Comparison of ENCODE assay signal across 33 mouse cellular contexts in the genomic region with DNA sequence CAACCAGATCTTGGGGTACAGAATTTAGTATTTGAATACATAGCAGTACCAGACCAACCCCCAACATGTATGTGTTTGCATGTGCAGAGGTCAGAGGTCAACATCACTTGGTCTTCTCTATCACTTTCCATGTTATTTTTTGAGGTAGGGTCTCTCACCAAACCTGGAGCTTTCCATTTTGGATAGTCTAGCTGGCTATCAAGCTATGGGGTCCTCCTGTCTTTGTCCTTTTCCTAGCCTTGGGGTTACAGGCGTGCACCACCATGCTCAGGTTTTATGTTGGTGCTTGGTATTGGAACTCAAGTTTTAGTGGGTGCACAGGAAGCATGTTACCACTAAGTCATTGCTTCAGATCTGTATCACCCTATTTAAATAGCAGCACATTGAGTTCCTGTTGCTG.
"Had no signal": no experiment of that assay in that cellular context is flagged by ENCODE, and none has a peak within 500 bp of the region (broad histone marks: within the 10 kb centered on the region; RNA-seq: fewer than 3 reads in every experiment).

No protein-coding gene starts in this region.

- ATAC-seq: hindbrain, embryonic 16.5 days; hindbrain, postnatal 0 days; inflammation-experienced regulatory T-cells, adult 6 months; intestine, embryonic 15.5 days; intestine, embryonic 16.5 days; intestine, postnatal 0 days had no signal

- H3K9me3 ChIP-seq: heart, embryonic 13.5 days; heart, embryonic 15.5 days; hindbrain, embryonic 10.5 days; hindbrain, embryonic 12.5 days; hindbrain, embryonic 13.5 days; hindbrain, embryonic 15.5 days; intestine, embryonic 15.5 days; kidney, embryonic 15.5 days had no signal

- H3K27me3 ChIP-seq: heart, embryonic 13.5 days; heart, embryonic 15.5 days; hindbrain, embryonic 12.5 days; hindbrain, embryonic 13.5 days; hindbrain, embryonic 15.5 days; intestine, embryonic 15.5 days; kidney, embryonic 15.5 days had no signal

- DNase-seq: heart, postnatal 10 days; heart, postnatal 14 days; heart, postnatal 36 days; heart, postnatal 4 days; kidney, adult 11 months; kidney, adult 18-20 months; kidney, adult 2 months; kidney, adult 8-10 months; kidney, adult 9 months; kidney, postnatal 10 days; kidney, postnatal 14 days; kidney, postnatal 25 days; kidney, postnatal 36 days; kidney, postnatal 4 days; layer of hippocampus, adult 9-11 months; layer of hippocampus, postnatal 36 days had no signal

- H3K9ac ChIP-seq: heart, embryonic 13.5 days; heart, embryonic 15.5 days; hindbrain, embryonic 12.5 days; hindbrain, embryonic 13.5 days; hindbrain, embryonic 14.5 days; hindbrain, embryonic 15.5 days; intestine, embryonic 15.5 days; kidney, embryonic 15.5 days had no signal

- H3K27ac ChIP-seq: heart, embryonic 13.5 days; heart, embryonic 15.5 days; hindbrain, embryonic 10.5 days; hindbrain, embryonic 12.5 days; hindbrain, embryonic 13.5 days; hindbrain, embryonic 14.5 days; hindbrain, embryonic 15.5 days; hindbrain, postnatal 0 days; intestine, embryonic 15.5 days; kidney, embryonic 15.5 days; kidney, postnatal 0 days; layer of hippocampus, adult 2 months; left cerebral cortex, adult 2 months had no signal

- H3K4me3 ChIP-seq: heart, embryonic 13.5 days; heart, embryonic 15.5 days; hindbrain, embryonic 10.5 days; hindbrain, embryonic 12.5 days; hindbrain, embryonic 13.5 days; hindbrain, embryonic 15.5 days; intestine, embryonic 15.5 days; kidney, embryonic 15.5 days; layer of hippocampus, adult 2 months; left cerebral cortex, adult 2 months had no signal

- H3K4me2 ChIP-seq: heart, embryonic 13.5 days; heart, embryonic 15.5 days; hindbrain, embryonic 12.5 days; hindbrain, embryonic 13.5 days; hindbrain, embryonic 14.5 days; hindbrain, embryonic 15.5 days; intestine, embryonic 15.5 days; kidney, embryonic 15.5 days had no signal

- H3K4me1 ChIP-seq: heart, embryonic 13.5 days; heart, embryonic 15.5 days; hindbrain, embryonic 10.5 days; hindbrain, embryonic 12.5 days; hindbrain, embryonic 13.5 days; hindbrain, embryonic 15.5 days; intestine, embryonic 15.5 days; kidney, embryonic 15.5 days had no signal

- H3K36me3 ChIP-seq: heart, embryonic 13.5 days; heart, embryonic 15.5 days; hindbrain, embryonic 10.5 days; hindbrain, embryonic 12.5 days; hindbrain, embryonic 13.5 days; hindbrain, embryonic 15.5 days; intestine, embryonic 15.5 days; kidney, embryonic 15.5 days had no signal
